In the genomic region with DNA sequence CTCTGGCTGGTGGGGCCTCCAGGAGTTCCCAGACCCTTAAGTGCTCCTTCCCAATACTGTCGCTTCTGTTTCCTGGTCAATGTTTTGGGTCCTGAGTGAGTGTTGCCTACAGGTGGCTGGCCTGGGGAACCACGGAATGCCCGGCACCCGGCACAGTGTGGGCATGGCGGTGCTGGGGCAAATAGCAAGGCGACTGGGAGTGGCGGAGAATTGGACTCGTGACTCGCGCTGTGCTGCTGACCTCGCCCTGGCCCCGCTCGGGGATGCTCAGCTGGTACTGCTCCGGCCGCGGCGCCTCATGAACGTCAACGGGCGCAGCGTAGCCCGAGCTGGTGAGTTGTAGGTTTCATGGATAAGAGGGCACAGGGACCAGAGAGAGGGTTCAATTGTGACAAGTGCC, we compare ENCODE assay signal across 8 mouse cellular contexts. TPM values are rescaled to one million over a fixed set of nuclear protein-coding genes. Genes with fewer than 3 reads are reported as not detected.
DNase-seq lines count a peak whose midpoint lies in the region; ATAC-seq and TF ChIP-seq lines count a peak whose summit lies in the region.

No protein-coding gene starts in this region.

- H3K9ac ChIP-seq in liver, embryonic 11.5 days (ENCODE audit: low read depth, low read length) = peak overlapping the region; percentile 37
- H3K9ac ChIP-seq in hindbrain, embryonic 14.5 days = peak overlapping the region; percentile 49

- peak overlapping the region; percentile 54 for H3K4me3 ChIP-seq in liver, embryonic 11.5 days (ENCODE audit: low read depth, low read length)
- peak overlapping the region; percentile 64 for H3K4me3 ChIP-seq in bone marrow macrophage, adult 2 months (ENCODE audit: insufficient read depth, low read length)
- H3K4me3 ChIP-seq in hindbrain, embryonic 14.5 days (replicated peaks; ENCODE audit: low read length) = peak overlapping the region; percentile 45
- H3K4me3 ChIP-seq in myocyte = peak overlapping the region; percentile 71

- ATAC-seq in liver, embryonic 11.5 days (replicated peaks; ENCODE audit: low FRiP score) = no peak; the same call in 1 of the 2 replicates
- ATAC-seq in hindbrain, embryonic 14.5 days (ENCODE audit: low FRiP score) = no peak

- peaks cover 2% of the 10 kb centered on the region; the same call in 1 of the 2 replicates for H3K36me3 ChIP-seq in liver, embryonic 11.5 days (ENCODE audit: control insufficient read depth, insufficient read depth, low read length)
- H3K36me3 ChIP-seq in hindbrain, embryonic 14.5 days (replicated peaks; ENCODE audit: control insufficient read depth, insufficient read depth) = no peaks in the 10 kb centered on the region
- peaks cover 13% of the 10 kb centered on the region for H3K36me3 ChIP-seq in myocyte (ENCODE audit: control insufficient read depth, insufficient read depth)

- H3K4me1 ChIP-seq in liver, embryonic 11.5 days (replicated peaks; ENCODE audit: control insufficient read depth, insufficient read depth, low read length) = peaks cover 14% of the 10 kb centered on the region
- peaks cover 6% of the 10 kb centered on the region for H3K4me1 ChIP-seq in bone marrow macrophage, adult 2 months (ENCODE audit: control insufficient read depth, insufficient read depth, low read length)
- H3K4me1 ChIP-seq in hindbrain, embryonic 14.5 days (replicated peaks; ENCODE audit: control insufficient read depth, insufficient read depth, low read length) = peaks cover 12% of the 10 kb centered on the region

- H3K4me2 ChIP-seq in liver, embryonic 11.5 days = peak overlapping the region; percentile 85
- peak overlapping the region; percentile 62 for H3K4me2 ChIP-seq in hindbrain, embryonic 14.5 days (replicated peaks)
- peak overlapping the region; percentile 75 for H3K4me2 ChIP-seq in myocyte (ENCODE audit: low read depth)

- peaks cover 6% of the 10 kb centered on the region for H3K79me2 ChIP-seq in myocyte (ENCODE audit: control insufficient read depth, insufficient read depth)

- no peak for DNase-seq in liver, embryonic 11.5 days (ENCODE audit: low spot score)
- DNase-seq in liver = no peak
- no peak for DNase-seq in hindbrain, embryonic 14.5 days (ENCODE audit: low spot score)
- DNase-seq in left cerebral cortex, adult 9 months (ENCODE audit: low spot score in 2 of 2) = no peak
- no peak for DNase-seq in gastrocnemius, postnatal 14 days
- no peak for DNase-seq in adrenal gland, adult 8-10 months

- H3K27ac ChIP-seq in liver, embryonic 11.5 days (ENCODE audit: low read depth, low read length) = no peak overlapping the region
- no peak overlapping the region for H3K27ac ChIP-seq in bone marrow macrophage, adult 2 months (ENCODE audit: insufficient read depth, low read depth, low read length)
- H3K27ac ChIP-seq in hindbrain, embryonic 14.5 days = no peak overlapping the region

- WGBS in liver, embryonic 11.5 days = 25% methylated on average over 22 of the region's 22 CpGs
- 22% methylated on average over 22 of the region's 22 CpGs for WGBS in hindbrain, embryonic 14.5 days

- H3ac ChIP-seq in myocyte (ENCODE audit: control insufficient read depth, insufficient read length) = peak overlapping the region; percentile 21

- TF ChIP-seq POLR2A in bone marrow macrophage, adult 2 months (IDR thresholded peaks at IDR 0.05; ENCODE audit: borderline replicate concordance, low read depth, low read length) = no peak
- peak; percentile 51 for TF ChIP-seq POLR2A in myocyte (IDR thresholded peaks at IDR 0.05; ENCODE audit: insufficient read length, low read depth)

- no peaks in the 10 kb centered on the region for H3K9me3 ChIP-seq in liver, embryonic 11.5 days (ENCODE audit: control insufficient read depth, low read length)
- H3K9me3 ChIP-seq in hindbrain, embryonic 14.5 days (ENCODE audit: control insufficient read depth, low read length) = no peaks in the 10 kb centered on the region

- H3K27me3 ChIP-seq in liver, embryonic 11.5 days (replicated peaks; ENCODE audit: control insufficient read depth, insufficient read depth, low read length) = no peaks in the 10 kb centered on the region
- no peaks in the 10 kb centered on the region for H3K27me3 ChIP-seq in hindbrain, embryonic 14.5 days (ENCODE audit: control insufficient read depth, insufficient read depth, low read length)
- H3K27me3 ChIP-seq in myocyte (ENCODE audit: control insufficient read depth, insufficient read depth, insufficient read length) = no peaks in the 10 kb centered on the region

- no peak for TF ChIP-seq CTCF in bone marrow macrophage, adult 2 months (IDR thresholded peaks at IDR 0.05; ENCODE audit: low read depth, low read length)

- intact Hi-C loops in gastrocnemius, postnatal 14 days (cut with DNase I; ENCODE audit: low total_unique reads) = no loop called here

TF ChIP-seq in myocyte, 11 proteins besides CTCF, POLR2A, EP300 and RAD21:
- no peak for TF ChIP-seq REST (IDR thresholded peaks at IDR 0.05; ENCODE audit: insufficient read depth, insufficient read length)
- TF ChIP-seq MYOG (IDR thresholded peaks at IDR 0.05; ENCODE audit: control insufficient read depth in 1 of 3, insufficient read depth in 1 of 3, insufficient read length in 2 of 3, low read depth in 2 of 3) = peak in 1 of 3 experiments; percentile 45
- no peak for TF ChIP-seq POLR2AphosphoS2 (IDR thresholded peaks at IDR 0.05; ENCODE audit: insufficient read length, low read depth)
- TF ChIP-seq MAX (IDR thresholded peaks at IDR 0.05; ENCODE audit: low read depth) = no peak
- no peak for TF ChIP-seq E2F4 (IDR thresholded peaks at IDR 0.05; ENCODE audit: insufficient read depth)
- peak in 1 of 3 experiments; percentile 2 for TF ChIP-seq MYOD1 (IDR thresholded peaks at IDR 0.05; ENCODE audit: control insufficient read depth in 1 of 3, insufficient read length in 2 of 3, low read depth in 2 of 3)
- no peak for TF ChIP-seq USF1 (IDR thresholded peaks at IDR 0.05; ENCODE audit: low read depth)
- TF ChIP-seq TCF3 (IDR thresholded peaks at IDR 0.05; ENCODE audit: insufficient read length, low read depth) = no peak
- no peak for TF ChIP-seq CEBPB (IDR thresholded peaks at IDR 0.05; ENCODE audit: insufficient read depth, poor library complexity, severe bottlenecking)
- TF ChIP-seq TCF12 (IDR thresholded peaks at IDR 0.05; ENCODE audit: insufficient read depth, poor library complexity, severe bottlenecking) = no peak
- TF ChIP-seq SRF (IDR thresholded peaks at IDR 0.05; ENCODE audit: control insufficient read depth, insufficient read length, low read depth) = no peak

RNA-seq across cellular contexts. Expression of a gene that starts 0.6 kb away (rescaled TPM):
- 4.9 and 5.8 TPM in 2 replicates for polyA plus RNA-seq in liver, embryonic 11.5 days (2014; fragmentation: Nextera tagmentation; extraction: Ambion mirVana)
- 3.2 and 5.5 TPM in 2 replicates for polyA plus RNA-seq in bone marrow macrophage, adult 2 months (2012; ENCODE audit: insufficient read depth, insufficient read length, missing spikeins)
- 4.3 and 5.1 TPM in 2 replicates for polyA plus RNA-seq in hindbrain, embryonic 14.5 days (2014; fragmentation: Nextera tagmentation; extraction: Ambion mirVana)
- 74.1 TPM for polyA plus RNA-seq in myocyte (2012; fragmentation: generic; extraction: Trizol)
- 1 to 10 TPM; 2.4 to 3.0 TPM for total RNA-seq in gastrocnemius, postnatal 14 days (2021)
- 10 to 100 TPM in 2 of 4 experiments, 1 to 10 TPM in 2; 5.4 to 17.8 (median 10.2) TPM for total RNA-seq in adrenal gland, adult 8-10 months (2022)

RNA-seq across cellular contexts. Expression of a gene that starts 0.8 kb away (rescaled TPM):
- 0.30 and 0.31 TPM in 2 replicates for polyA plus RNA-seq in liver, embryonic 11.5 days (2014; fragmentation: Nextera tagmentation; extraction: Ambion mirVana)
- not detected in 2 replicates for polyA plus RNA-seq in bone marrow macrophage, adult 2 months (2012; ENCODE audit: insufficient read depth, insufficient read length, missing spikeins)
- polyA plus RNA-seq in hindbrain, embryonic 14.5 days (2014; fragmentation: Nextera tagmentation; extraction: Ambion mirVana) = 0.52 and 0.74 TPM in 2 replicates
- polyA plus RNA-seq in myocyte (2012; fragmentation: generic; extraction: Trizol) = 0.16 TPM
- not detected for total RNA-seq in gastrocnemius, postnatal 14 days (2021)
- total RNA-seq in adrenal gland, adult 8-10 months (2022) = under 1 TPM in 3 of 4 experiments, not detected in 1; 0.28 to 0.54 (median 0.45) TPM

RNA-seq across cellular contexts. Expression of a gene that starts 8.0 kb away (rescaled TPM):
- polyA plus RNA-seq in liver, embryonic 11.5 days (2014; fragmentation: Nextera tagmentation; extraction: Ambion mirVana) = 0.30 and 0.79 TPM in 2 replicates
- not detected in 2 replicates for polyA plus RNA-seq in bone marrow macrophage, adult 2 months (2012; ENCODE audit: insufficient read depth, insufficient read length, missing spikeins)
- polyA plus RNA-seq in hindbrain, embryonic 14.5 days (2014; fragmentation: Nextera tagmentation; extraction: Ambion mirVana) = 0.42 and 1.2 TPM in 2 replicates
- polyA plus RNA-seq in myocyte (2012; fragmentation: generic; extraction: Trizol) = 0.30 TPM
- total RNA-seq in gastrocnemius, postnatal 14 days (2021) = under 1 TPM in 1 of 2 experiments, not detected in 1; 0.35 TPM
- total RNA-seq in adrenal gland, adult 8-10 months (2022) = not detected

RNA-seq across cellular contexts. Expression of a gene that starts 19.2 kb away (rescaled TPM):
- polyA plus RNA-seq in liver, embryonic 11.5 days (2014; fragmentation: Nextera tagmentation; extraction: Ambion mirVana) = 57.2 and 60.5 TPM in 2 replicates
- 32.1 and 33.9 TPM in 2 replicates for polyA plus RNA-seq in bone marrow macrophage, adult 2 months (2012; ENCODE audit: insufficient read depth, insufficient read length, missing spikeins)
- polyA plus RNA-seq in hindbrain, embryonic 14.5 days (2014; fragmentation: Nextera tagmentation; extraction: Ambion mirVana) = 49.8 and 53.1 TPM in 2 replicates
- polyA plus RNA-seq in myocyte (2012; fragmentation: generic; extraction: Trizol) = 37.3 TPM
- 1 to 10 TPM; 7.5 to 8.2 TPM for total RNA-seq in gastrocnemius, postnatal 14 days (2021)
- total RNA-seq in adrenal gland, adult 8-10 months (2022) = 10 to 100 TPM; 22.6 to 31.1 (median 28.5) TPM

RNA-seq across cellular contexts. Expression of a gene that starts 35.4 kb away (rescaled TPM):
- 0.22 TPM in 1 of 2 replicates, not detected in the other for polyA plus RNA-seq in liver, embryonic 11.5 days (2014; fragmentation: Nextera tagmentation; extraction: Ambion mirVana)
- polyA plus RNA-seq in bone marrow macrophage, adult 2 months (2012; ENCODE audit: insufficient read depth, insufficient read length, missing spikeins) = not detected in 2 replicates
- polyA plus RNA-seq in hindbrain, embryonic 14.5 days (2014; fragmentation: Nextera tagmentation; extraction: Ambion mirVana) = 3.8 and 4.5 TPM in 2 replicates
- not detected for polyA plus RNA-seq in myocyte (2012; fragmentation: generic; extraction: Trizol)
- total RNA-seq in gastrocnemius, postnatal 14 days (2021) = not detected
- total RNA-seq in adrenal gland, adult 8-10 months (2022) = not detected

Comparison
In these comparisons a context has a peak if more than half of its experiments do, and no peak if none do; other contexts are left out.
1. RNA of a gene that starts 0.6 kb away (polyA plus RNA-seq): 74.1 TPM in myocyte (single experiment); 3.2 to 5.5 TPM in bone marrow macrophage, adult 2 months, 4.3 to 5.1 TPM in hindbrain, embryonic 14.5 days and 4.9 to 5.8 TPM in liver, embryonic 11.5 days; every median in the first group is over 10 times any median in the second.
2. Peak in every context shown above with its lines, with median percentiles within 50 percentile points of each other: H3K4me2 ChIP-seq and H3K4me3 ChIP-seq.